Mouse (Mus musculus) heart, adult 2 months (tissue): ENCODE data around the gene Mrpl11.

ENCODE experiments used
- CTCF ChIP-seq: fragments of 200-600 bp; IDR thresholded peaks from 2 replicates; pipeline ENCODE4 v1.8.1; 2022; ENCODE audit warnings: antibody characterized with exemption, mild to moderate bottlenecking, moderate library complexity
- EP300 ChIP-seq: fragments of 200-500 bp; IDR thresholded peaks from 2 replicates; pipeline ENCODE4 v1.6.1; 2011; ENCODE audit warnings: low read depth, low read length, control low read depth; ENCODE audit not compliant: insufficient read depth

DNA sequence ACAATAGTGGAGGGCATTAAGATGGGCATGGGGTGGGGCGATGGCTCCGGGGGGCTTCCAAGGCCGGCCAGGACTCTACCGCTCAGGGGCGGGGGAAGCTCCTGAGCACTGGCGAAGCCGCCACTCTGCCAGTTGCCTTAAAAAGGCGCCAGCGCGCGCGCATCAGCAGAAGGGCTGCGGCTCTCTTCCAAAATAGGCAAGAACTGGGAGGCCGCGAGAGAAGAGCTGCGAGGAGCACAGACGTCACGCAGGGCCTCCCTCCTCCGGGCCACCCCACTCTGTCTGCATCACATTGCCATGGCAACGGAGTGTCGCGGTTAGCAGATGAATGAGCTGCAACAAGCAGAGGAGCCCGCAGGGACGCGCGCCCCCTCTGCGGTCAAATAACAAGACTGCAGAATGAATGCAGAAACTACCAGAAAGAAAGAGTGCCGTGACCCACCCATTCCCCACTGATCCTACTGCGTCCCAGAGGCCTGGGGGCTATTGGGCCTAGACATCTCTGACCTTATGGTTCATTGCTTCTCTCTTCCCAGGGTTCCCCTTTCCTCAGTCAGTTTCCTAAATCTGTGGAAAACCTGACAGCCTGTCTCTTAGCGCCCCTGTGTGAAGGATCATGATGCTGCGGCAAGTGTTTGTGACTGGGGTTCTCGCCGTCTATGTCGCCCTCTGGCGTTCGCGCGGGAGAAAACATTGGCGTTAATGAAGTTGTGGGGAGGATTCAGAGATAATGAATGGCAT is 39.9 kb downstream of the Mrpl11 start:
- peak; percentile 85 for TF ChIP-seq CTCF
- TF ChIP-seq EP300: peak; percentile 92
